Mouse (Mus musculus): ENCODE results near the gene Olfr462.

GRCm38 (mm10) chr11:87854550-87854949 lies 37.5 kb downstream of the Olfr462 start:
- TF ChIP-seq CTCF (IDR thresholded peaks at IDR 0.05; ENCODE audit: low read depth) (no peak), EP300 (IDR thresholded peaks at IDR 0.05; ENCODE audit: low read depth) (no peak)
